Mouse (Mus musculus): ENCODE data around the gene Ptpre. TPM values are rescaled to one million over a fixed set of nuclear protein-coding genes. Genes with fewer than 3 reads are reported as not detected.
"Not testable (repeated sequence)": the region's sequence is repeated elsewhere in the genome, so short reads cannot be mapped to it uniquely, and the experiment has no call there.

Ptpre gene
- polyA plus RNA-seq, 1 experiment, result not detected

DNA sequence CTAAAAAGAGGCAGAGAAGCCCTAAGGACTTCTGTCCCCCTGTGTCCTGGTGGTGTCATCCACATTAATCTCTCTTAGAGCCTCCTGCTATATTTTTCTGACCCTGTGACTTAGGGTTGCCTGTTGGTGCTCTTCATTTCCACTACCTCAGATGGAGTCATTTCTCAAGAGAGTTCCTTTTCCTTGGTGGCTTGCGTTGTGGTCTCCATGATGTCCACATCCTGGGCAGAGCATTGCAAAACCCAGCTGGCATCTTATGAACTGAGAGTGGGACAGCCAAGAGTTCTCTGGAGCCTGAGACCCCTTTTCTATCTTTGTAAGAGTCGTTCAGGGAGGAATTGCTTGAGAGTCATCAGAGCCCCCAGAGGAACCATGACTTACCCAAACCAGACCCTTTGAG is 129.0 kb downstream of the Ptpre start:
- 87% methylated on average over 2 of the region's 2 CpGs for WGBS
- TF ChIP-seq POLR2A (IDR thresholded peaks at IDR 0.05; ENCODE audit: insufficient read depth, low read depth, low read length) (no peak), CTCF (IDR thresholded peaks at IDR 0.05; ENCODE audit: insufficient read depth, low read depth, low read length) (no peak)
- Histone ChIP-seq H3K27ac (ENCODE audit: insufficient read depth, low read depth, low read length) (no peak overlapping the region), H3K4me3 (ENCODE audit: insufficient read depth, low read depth, low read length) (no peak overlapping the region), H3K4me1 (ENCODE audit: control insufficient read depth, insufficient read depth, low read length) (0 out of 2 replicates have a peak, but pooled peaks cover 3% of the 10 kb centered on the region)

GRCm38 (mm10) chr7:135668852-135669739 is 131.8 kb downstream of the Ptpre start:
- 39% methylated on average over 16 of the region's 16 CpGs for WGBS
- TF ChIP-seq CTCF (IDR thresholded peaks at IDR 0.05; ENCODE audit: insufficient read depth, low read depth, low read length) (peak; percentile 4), POLR2A (IDR thresholded peaks at IDR 0.05; ENCODE audit: insufficient read depth, low read depth, low read length) (no peak)
- H3K4me1 ChIP-seq (ENCODE audit: control insufficient read depth, insufficient read depth, low read length), result 0 out of 2 replicates have a peak, but pooled peaks cover 3% of the 10 kb centered on the region

DNA sequence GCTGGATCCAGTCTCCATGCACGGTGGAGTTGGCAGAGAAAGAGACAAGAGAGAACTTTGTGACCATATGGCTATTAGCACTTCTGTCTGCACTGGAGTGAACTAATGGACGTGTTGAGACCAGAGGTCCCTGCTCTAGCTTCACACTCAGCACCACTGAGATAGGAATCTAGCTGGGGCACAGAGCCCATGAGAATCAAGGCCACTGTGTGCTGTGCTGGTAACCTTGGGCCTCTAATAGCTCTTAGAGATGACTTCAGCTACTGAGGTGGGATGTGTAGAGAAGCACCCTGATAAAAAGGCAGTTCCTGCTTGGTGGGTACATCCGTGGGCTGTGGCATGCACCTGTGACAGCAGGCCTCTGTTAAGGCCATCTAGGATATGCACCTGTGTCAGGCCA is 136.3 kb downstream of the Ptpre start:
- Histone ChIP-seq H3K4me1 (ENCODE audit: control insufficient read depth, insufficient read depth, low read length) (0 out of 2 replicates have a peak, but pooled peaks cover 3% of the 10 kb centered on the region), H3K27ac (ENCODE audit: insufficient read depth, low read depth, low read length) (no peak overlapping the region), H3K4me3 (ENCODE audit: insufficient read depth, low read depth, low read length) (no peak overlapping the region)
- 70% methylated on average over 3 of the region's 3 CpGs for WGBS
- TF ChIP-seq POLR2A (IDR thresholded peaks at IDR 0.05; ENCODE audit: insufficient read depth, low read depth, low read length) (no peak), CTCF (IDR thresholded peaks at IDR 0.05; ENCODE audit: insufficient read depth, low read depth, low read length) (no peak)

More at GRCm38 (mm10) chr7:135668852-135669739, 131.8 kb downstream of the Ptpre start:
- Histone ChIP-seq H3K27ac (ENCODE audit: insufficient read depth, low read depth, low read length) (no peak overlapping the region), H3K4me3 (ENCODE audit: insufficient read depth, low read depth, low read length) (no peak overlapping the region)

DNA sequence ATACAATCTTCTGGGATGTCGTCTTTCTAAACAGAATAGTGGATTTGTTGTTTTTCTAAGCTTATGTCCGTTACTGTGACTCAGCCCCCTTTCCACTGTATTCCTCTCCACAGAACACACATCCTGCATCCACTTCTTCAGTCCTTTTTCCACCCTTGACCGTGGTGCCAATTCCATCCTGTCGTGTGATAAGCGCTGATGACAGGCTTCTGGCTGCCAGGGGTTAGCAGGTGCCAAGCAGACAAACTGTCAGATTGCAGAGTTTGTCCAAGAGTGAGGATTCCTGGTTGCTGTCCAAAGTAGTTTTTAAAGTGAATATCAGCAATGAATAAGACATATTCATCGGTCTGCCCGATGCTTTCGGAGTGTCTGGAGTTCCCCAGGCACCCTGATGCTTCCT is 139.4 kb downstream of the Ptpre start:
- H3K4me1 ChIP-seq (ENCODE audit: control insufficient read depth, insufficient read depth, low read length), result no peaks in the 10 kb centered on the region
- no peak overlapping the region for H3K27ac ChIP-seq (ENCODE audit: insufficient read depth, low read depth, low read length)
- H3K4me3 ChIP-seq (ENCODE audit: insufficient read depth, low read depth, low read length), result no peak overlapping the region
- TF ChIP-seq CTCF (IDR thresholded peaks at IDR 0.05; ENCODE audit: insufficient read depth, low read depth, low read length), result no peak
- no peak for TF ChIP-seq POLR2A (IDR thresholded peaks at IDR 0.05; ENCODE audit: insufficient read depth, low read depth, low read length)
- WGBS, result 69% methylated on average over 8 of the region's 8 CpGs

DNA sequence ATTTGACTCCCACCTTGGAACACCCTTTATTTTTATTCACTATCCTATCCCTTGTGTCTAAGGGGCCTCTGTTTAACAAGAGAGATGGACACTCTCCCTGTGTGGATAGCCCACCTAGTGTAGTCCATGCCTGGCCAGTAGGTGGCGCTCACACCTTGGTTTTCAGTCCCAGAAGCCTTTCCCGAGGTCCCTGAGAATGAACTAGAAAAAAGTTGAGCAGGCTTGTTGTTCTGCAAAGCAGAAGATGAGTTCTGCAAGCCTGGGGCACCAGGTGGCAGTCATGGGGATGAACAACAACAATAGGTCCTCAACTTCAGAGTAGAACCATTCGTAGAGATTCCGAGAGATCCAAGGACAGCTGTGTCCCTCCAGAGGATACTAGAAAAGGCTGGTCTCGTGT is 143.1 kb downstream of the Ptpre start:
- 64% methylated on average over 5 of the region's 5 CpGs for WGBS

GRCm38 (mm10) chr7:135684098-135684497 is 146.8 kb downstream of the Ptpre start:
- H3K4me1 ChIP-seq (ENCODE audit: control insufficient read depth, insufficient read depth, low read length); H3K4me3 ChIP-seq (ENCODE audit: insufficient read depth, low read depth, low read length); H3K27ac ChIP-seq (ENCODE audit: insufficient read depth, low read depth, low read length): not testable (repeated sequence)
- 62% methylated on average over 4 of the region's 4 CpGs for WGBS

More for the DNA sequence above, 143.1 kb downstream of the Ptpre start:
- Histone ChIP-seq H3K4me1 (ENCODE audit: control insufficient read depth, insufficient read depth, low read length) (no peaks in the 10 kb centered on the region), H3K4me3 (ENCODE audit: insufficient read depth, low read depth, low read length) (no peak overlapping the region), H3K27ac (ENCODE audit: insufficient read depth, low read depth, low read length) (no peak overlapping the region)
- TF ChIP-seq CTCF (IDR thresholded peaks at IDR 0.05; ENCODE audit: insufficient read depth, low read depth, low read length) (no peak), POLR2A (IDR thresholded peaks at IDR 0.05; ENCODE audit: insufficient read depth, low read depth, low read length) (no peak)

- TF ChIP-seq POLR2A (IDR thresholded peaks at IDR 0.05; ENCODE audit: insufficient read depth, low read depth, low read length) (no peak), CTCF (IDR thresholded peaks at IDR 0.05; ENCODE audit: insufficient read depth, low read depth, low read length) (no peak)
- WGBS, result 91% methylated on average over 7 of the region's 7 CpGs
- no peak overlapping the region for H3K27ac ChIP-seq (ENCODE audit: insufficient read depth, low read depth, low read length)
- no peak overlapping the region for H3K4me3 ChIP-seq (ENCODE audit: insufficient read depth, low read depth, low read length)
- no peaks in the 10 kb centered on the region for H3K4me1 ChIP-seq (ENCODE audit: control insufficient read depth, insufficient read depth, low read length)
These were observed 147.7 kb downstream of the Ptpre start for GRCm38 (mm10) chr7:135684938-135685337.

DNA sequence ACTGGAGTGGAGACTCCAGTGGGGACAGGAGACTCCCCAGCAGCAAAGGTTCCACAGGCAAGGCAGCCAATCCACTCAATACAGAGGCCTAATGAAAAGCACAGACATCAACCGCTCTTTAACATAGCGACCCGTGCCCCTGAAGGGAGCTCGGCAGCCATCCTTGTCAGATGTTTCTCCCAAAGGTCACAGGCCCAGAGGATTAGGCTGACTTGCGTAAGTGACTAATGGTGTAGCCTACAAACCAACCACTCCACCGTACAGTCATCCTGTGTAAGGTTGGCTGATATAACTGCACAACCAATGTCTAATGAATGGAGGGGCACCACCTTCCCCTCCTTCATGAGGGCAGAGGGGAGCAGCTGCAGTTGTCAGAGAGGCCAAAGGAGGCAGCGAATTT is 152.1 kb downstream of the Ptpre start:
- H3K4me3 ChIP-seq (ENCODE audit: insufficient read depth, low read depth, low read length), result no peak overlapping the region
- no peak for TF ChIP-seq CTCF (IDR thresholded peaks at IDR 0.05; ENCODE audit: insufficient read depth, low read depth, low read length)
- no peak for TF ChIP-seq POLR2A (IDR thresholded peaks at IDR 0.05; ENCODE audit: insufficient read depth, low read depth, low read length)
- WGBS, result 93% methylated on average over 7 of the region's 7 CpGs
- H3K4me1 ChIP-seq (ENCODE audit: control insufficient read depth, insufficient read depth, low read length), result no peaks in the 10 kb centered on the region
- H3K27ac ChIP-seq (ENCODE audit: insufficient read depth, low read depth, low read length), result no peak overlapping the region

DNA sequence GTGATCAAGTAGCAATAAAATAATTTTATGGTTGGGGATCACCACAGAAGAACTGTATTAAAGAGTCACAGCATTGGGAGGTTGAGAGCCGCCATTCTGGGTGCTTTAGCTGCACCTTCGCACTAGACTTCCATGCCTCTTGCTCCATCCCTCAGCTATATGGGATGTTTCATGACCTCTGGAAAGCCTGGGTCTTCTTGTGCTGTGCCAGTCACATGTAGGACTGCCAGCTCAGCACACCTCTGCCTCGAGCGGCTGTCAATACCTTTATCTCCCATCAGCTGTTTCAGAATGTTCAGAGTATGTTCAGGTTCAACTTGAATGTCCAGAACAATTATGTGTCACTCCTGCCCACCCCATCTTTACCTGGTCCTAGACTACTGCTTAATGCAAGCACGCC is 154.7 kb downstream of the Ptpre start:
- no peak overlapping the region for H3K4me3 ChIP-seq (ENCODE audit: insufficient read depth, low read depth, low read length)
- no peak overlapping the region for H3K27ac ChIP-seq (ENCODE audit: insufficient read depth, low read depth, low read length)
- no peaks in the 10 kb centered on the region for H3K4me1 ChIP-seq (ENCODE audit: control insufficient read depth, insufficient read depth, low read length)
- WGBS, result 98% methylated on average over 5 of the region's 5 CpGs
- TF ChIP-seq POLR2A (IDR thresholded peaks at IDR 0.05; ENCODE audit: insufficient read depth, low read depth, low read length) (no peak), CTCF (IDR thresholded peaks at IDR 0.05; ENCODE audit: insufficient read depth, low read depth, low read length) (no peak)

Data from olfactory bulb, adult 2 months (tissue).